Mouse (Mus musculus): ENCODE data around the gene Rbfox1. TPM values are rescaled to one million over a fixed set of nuclear protein-coding genes. Genes with fewer than 3 reads are reported as not detected.

The Rbfox1 gene
- polyA plus RNA-seq, 2 experiments from 2014 or later = not detected

DNA sequence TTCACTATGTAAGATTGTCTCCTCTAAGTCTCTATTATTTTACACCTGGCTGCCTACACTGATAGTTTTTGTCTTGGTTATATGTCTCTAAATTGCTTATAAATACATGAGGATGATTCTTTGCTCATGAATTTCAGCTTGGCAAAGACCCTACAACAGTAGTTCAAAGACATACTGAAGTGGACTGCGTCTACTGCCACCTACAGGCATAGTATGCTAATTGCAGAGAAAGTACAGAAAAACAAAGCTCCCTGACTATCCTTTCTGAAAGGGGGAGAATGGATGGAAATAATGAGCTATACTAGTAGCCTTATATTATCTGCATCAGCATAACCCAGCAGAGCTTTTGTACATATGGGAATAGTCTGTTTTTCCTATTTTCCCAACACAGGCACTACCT, 1390.7 kb downstream of the Rbfox1 start:
- ATAC-seq = no peak

DNA sequence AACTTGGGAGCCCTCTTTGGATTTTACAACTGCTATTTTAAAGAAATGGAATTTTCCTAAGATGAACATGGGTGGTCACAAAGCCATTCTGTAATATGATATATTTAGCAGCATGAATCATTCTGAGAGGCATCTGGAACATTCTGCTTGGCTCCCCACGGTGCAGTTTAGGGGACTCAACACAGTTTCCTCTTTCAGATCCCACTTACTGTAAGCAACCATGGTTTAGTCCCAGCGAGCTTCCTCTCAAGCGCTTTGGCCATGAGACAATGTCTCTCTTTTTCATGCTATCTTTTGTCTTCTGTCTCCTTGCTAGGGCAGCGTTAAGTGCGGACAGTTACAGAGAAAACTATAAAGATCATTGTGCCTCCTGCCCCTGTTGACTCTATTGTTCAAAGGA, 1394.4 kb downstream of the Rbfox1 start:
- no peak for ATAC-seq

DNA sequence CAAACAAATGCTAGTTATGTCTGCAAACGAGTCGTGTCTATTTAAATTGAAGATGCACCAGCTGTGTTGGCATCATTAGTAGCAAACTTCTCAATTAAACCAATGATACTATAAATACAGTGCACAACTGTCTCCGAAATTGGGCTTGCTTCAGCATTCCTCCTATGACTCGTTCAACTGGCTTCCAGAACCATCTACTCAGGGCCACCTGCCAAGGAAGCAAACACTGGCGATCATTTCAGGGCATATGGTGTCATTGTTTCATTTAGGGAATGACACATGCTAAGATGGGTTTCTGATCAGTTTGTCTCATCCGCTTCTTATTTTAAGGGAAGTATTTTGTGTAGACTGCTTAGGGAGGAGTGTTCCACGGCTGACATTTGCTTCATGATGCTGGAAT, 1397.1 kb downstream of the Rbfox1 start:
- no peak for ATAC-seq

DNA sequence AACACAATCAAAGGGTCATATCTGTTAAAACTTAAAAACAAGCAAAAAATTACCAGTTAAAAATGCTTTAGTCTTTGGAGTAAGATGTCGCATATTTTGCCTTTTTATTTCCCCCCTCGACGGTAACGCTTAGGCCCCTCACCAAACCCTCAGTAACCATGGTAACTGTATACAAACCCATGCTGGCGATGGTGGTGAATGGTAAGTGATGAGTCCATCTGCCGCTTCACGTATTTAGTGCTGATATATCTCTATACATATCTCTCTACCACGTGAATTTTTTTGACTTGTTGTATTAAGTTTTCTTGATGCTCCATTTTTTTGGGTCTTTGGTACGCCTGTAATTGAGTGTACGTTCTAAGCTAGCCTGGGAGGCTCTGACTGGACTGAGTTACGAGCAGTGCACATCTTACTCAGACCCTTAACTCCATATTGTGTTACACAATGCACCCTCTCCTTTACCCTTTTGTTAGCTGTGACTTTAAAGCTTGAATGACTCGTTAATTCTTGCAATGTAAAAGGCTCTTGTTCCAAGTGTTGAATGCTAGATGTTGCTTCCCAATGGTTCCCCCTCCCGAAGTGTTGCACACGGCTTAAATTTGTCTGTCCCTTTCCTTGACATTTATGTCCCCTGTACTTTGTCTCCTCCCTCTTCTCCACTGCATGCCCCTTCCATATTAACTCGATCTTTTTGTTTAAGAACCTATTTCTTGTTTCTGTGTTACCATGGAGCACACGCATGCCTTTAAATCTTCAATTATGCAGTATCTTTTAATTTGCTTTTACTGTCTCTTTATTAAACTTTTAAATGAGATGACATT, 1408.0 kb downstream of the Rbfox1 start:
- no peak for ATAC-seq

DNA sequence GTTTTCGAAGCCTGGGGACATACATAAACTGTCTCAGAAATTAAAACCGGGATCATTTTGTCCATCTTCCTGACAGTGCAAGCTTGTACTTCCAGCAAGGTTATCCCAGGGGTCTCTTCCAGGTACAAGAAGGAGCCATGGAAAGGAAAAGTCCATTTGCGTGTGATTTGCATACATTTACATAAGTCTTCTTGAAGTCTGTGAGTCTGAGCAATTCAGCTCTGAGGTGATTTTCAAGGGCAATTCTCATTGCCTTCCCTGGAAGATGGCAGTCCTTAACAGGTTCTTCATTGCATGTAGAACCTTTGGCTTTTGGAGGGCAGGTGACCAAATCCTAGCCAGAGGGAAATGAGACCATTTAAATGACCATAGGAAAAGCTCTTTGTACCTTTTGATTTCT, 1417.3 kb downstream of the Rbfox1 start:
- no peak for ATAC-seq

DNA sequence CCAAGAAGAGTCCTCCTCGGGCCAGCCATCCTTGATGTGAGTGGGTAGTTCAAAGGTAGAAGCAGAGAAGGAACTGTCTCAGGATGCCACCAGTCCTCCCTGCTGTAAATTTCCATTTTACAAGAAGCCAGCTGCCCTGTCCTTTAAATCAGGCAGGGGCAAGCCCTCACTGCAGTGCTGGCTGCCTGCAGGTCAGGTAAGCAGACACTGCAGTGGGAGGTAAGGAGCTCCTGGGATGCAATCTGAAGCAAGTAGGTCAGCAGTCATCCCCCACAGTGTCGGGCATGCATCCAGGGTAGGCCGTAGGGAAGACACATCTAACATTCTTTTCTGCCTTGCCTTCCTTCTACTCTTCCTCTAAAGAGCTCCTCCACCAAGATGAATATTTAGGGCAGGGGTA, 1444.0 kb downstream of the Rbfox1 start:
- no peak for ATAC-seq

DNA sequence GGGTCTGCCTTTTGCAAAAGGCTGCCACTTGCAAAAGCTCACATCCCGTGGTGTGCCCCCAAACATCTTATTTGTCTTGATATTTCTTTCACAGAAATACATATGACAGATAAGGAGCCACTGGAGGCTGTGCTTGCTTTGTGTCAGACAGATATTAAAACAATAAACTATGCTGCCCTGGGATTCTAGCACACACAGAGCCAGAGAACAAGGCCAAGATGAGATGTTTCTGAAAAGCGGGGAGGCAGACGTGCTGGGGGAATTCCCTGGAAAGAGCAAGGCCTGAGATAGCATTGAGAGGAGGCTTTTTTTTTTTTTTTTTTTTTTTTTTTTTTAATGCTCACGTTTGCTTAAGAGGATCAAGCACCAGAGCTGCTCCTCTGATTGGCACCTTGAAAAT, 1456.0 kb downstream of the Rbfox1 start:
- no peak for ATAC-seq

DNA sequence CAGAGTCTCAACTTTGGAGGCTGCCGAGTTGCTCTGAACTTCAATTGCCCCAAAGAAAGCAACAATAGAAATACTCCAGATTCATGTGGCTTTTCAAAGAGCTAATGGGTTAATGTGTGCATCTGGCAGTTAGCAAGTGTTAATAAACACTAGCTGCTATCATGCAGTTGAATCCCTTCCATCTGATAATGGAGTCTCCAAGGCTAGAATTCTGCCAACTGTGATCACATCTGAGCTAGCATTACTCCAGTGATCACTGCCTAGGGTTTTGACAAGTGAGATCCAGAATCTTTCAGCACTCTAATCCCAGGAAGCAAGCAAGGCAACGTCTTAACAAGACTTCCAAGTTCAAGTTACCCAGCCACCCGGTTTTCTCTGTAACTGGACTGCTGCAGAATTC, 1460.1 kb downstream of the Rbfox1 start:
- no peak for ATAC-seq

DNA sequence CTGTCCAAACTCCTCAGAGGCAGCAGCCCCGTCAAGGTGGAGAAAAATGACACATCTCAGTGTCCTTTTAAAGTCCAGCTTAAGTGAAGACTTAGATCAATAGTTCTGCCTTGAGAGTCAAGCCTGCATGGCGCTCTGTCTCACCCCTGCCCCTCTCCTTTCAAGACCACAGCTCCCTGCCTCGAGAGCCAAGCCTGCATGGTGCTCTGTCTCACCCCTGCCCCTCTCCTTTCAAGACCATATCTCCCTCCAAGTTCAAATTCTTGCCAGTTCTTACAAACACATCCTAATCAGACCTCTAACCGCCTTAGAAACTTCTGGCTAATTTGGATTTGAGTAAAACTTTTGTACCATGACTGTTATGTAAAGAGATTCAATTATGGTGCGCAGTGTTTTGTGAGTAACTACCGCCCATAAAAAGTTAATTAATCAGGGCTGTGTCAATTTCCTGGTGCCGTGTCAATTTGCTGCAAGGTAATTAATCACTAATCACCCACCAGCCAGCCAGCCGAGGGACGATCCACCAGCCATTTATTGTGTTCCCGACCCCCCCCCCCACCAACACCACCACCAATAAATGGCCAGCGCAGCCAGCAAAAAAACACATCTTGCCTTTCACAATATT, 1461.0 kb downstream of the Rbfox1 start:
- ATAC-seq = no peak

DNA sequence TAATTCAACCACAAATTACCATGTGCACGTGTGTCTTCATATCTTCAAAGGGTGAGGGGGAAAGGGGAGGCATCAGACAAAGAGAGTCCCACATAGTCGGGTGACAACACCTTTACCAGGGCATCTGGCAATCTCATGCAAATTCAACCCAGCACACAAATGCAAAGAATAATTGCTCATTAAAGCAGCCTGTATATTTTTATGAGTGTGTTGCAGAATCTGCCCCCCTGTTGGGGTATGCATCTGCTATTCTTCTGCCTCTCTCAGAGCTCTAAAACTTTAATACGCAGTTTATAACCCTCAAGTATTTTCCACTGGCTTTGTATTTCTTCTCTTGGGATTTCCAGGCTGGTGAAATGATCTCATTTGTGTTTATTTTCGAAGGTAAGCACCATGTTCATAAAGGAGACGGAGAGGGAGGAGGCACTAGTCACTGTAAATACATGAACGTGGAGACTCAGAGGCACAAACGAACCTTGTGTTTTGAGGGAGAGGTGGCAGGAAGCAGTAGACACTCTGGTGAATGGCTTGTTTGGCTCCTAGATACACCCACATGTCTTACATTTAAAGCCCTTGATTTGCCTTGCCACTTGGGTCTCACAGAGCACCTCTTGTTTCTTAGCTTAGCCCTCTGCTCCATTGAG, 1462.5 kb downstream of the Rbfox1 start:
- no peak for ATAC-seq

DNA sequence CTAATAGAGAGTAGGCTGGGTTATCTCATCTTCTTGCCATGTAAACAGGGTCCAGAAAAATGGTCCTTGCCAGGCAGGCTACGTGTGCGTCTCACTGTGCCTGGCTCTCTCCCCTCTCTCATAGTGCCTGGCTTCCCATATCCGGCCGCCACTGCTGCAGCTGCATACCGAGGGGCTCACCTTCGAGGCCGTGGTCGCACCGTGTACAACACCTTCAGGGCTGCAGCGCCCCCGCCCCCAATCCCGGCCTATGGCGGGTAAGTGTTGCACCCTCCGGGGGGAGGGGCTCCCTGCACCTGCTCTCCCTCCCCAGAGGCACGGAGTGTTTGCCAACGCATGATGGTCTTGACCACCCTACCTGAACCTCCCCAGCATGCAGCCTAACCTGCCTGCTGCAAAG, 1467.7 kb downstream of the Rbfox1 start:
- no peak for ATAC-seq

DNA sequence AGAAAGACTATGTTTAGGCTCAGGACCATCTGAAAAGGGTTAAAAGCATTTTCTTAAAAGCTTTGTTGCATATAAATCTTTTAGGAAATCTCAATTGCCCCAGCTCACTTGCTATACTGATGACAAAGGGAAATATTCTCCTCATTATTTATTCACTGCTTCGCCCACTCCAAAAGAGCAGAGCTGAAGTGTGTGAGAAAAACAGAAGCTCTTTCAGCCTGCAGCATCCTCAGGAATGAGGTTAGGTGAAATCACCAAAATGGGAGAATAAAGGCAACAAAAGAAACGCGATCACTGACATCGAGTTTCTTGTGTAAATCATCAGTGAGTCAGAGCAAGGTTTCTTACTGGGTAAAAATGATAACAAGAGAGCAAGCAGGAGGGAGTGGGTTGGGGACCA, 1469.0 kb downstream of the Rbfox1 start:
- ATAC-seq = no peak

DNA sequence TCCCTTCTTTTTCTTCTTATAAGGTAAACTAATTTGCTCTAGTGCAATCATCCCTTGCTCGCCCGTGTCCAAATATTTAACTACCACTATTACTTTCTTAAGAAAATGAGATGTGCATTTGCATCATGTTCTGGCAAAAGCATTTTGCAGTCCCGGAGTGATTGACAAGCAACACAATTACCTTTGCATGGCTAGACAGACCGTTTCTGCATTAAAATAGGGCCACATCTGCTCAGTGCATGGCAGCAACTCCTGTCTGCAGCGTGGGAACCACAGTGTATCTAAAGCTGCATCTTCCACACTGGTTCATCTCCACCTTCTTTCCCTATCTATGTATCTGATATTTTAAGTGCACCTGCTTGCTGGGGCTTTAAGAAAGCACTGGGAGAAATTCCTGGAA, 1473.9 kb downstream of the Rbfox1 start:
- ATAC-seq = no peak

DNA sequence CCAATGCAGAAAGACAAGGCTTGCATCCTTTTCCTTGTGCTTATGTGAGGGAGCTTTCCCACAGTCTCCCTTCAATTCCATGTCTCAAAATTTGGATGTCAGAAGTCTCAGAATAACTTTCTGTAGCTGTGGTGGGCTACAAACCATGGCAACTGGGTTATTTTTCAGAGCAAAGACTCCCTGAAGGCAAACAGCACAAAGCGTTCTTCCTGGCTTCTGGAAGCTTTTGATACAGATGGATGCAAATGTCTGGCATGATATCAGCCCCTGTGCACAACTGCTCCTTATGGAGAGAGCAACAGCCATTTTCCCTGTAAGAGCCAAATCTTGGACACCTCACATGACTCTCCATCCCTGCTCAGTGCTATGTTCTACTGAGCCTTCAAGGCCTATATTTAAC, 1475.6 kb downstream of the Rbfox1 start:
- ATAC-seq = no peak

DNA sequence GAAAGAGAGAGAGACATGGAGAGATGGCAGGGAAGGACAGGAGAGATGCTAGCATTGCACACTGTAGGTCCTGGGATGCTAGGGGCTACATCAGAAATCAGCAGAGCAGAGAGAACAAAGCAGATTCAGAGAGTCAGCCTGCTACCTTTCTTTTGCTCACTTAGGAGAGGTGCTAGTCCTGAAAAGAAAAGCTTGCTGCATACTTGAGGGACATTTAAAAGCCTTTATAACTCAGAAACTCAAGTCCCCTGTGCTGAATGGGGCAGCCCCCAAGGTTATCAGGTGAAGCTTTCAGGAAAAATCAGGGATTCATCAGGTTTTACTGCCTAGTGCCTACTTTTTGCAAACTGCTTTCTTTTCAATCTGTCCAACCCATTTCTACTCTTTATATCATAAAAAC, 1480.7 kb downstream of the Rbfox1 start:
- ATAC-seq = no peak

DNA sequence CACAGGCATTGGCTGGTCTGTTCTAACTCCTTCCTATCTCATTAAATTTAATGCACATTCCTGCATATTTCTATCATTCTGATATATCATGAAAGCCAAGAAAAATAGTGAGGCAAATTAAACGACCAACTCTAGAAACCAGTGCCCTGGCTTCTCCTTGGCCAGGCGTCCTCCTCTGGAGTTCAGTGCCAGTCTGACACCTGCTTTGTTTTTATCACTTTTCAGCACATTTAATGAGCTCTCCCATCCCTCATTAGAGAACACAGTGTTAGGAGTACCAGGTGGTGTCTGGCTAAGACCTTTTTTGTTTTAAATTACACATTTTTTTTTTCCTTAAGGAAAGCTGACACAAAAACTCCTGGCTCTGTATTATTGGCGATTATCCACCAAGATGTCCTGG, 1489.0 kb downstream of the Rbfox1 start:
- no peak for ATAC-seq

DNA sequence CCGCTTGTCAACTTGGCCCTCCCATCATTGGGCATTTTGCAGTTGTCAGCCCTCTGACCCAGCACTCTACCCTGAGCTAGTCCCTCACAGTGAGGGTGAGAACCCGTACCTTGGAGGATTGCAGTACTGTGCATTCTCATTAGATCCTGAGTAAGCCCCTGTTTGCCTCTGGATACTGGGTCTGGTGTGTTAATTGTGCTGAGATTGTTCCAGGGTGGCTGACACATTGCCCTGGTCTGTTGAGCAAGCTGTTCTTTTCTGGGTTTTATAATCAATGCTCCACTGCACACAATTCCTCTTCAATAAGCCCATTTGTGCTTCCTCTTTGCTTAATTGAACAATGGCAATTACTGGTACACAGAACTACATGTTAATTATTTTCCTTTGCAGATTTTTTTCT, 1489.5 kb downstream of the Rbfox1 start:
- no peak for ATAC-seq

DNA sequence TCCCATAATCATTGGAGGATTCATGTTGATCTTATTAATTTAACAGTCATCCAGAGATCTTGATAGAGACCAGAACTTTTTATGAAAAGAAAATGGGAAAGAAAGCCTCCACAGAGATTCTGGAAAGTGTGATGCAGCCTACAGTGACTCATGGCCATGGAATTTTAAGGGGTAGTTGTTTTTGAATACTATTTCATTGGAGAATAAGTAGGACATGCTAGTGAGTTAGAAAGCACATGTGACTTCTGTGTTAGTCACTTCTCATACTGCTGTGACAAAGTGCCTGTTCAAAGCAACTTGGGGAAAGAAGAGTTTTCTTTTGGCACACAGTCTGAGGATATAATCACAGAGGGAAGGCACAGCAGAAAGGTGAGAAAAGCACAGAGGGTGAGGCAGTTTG, 1510.9 kb downstream of the Rbfox1 start:
- no peak for ATAC-seq

DNA sequence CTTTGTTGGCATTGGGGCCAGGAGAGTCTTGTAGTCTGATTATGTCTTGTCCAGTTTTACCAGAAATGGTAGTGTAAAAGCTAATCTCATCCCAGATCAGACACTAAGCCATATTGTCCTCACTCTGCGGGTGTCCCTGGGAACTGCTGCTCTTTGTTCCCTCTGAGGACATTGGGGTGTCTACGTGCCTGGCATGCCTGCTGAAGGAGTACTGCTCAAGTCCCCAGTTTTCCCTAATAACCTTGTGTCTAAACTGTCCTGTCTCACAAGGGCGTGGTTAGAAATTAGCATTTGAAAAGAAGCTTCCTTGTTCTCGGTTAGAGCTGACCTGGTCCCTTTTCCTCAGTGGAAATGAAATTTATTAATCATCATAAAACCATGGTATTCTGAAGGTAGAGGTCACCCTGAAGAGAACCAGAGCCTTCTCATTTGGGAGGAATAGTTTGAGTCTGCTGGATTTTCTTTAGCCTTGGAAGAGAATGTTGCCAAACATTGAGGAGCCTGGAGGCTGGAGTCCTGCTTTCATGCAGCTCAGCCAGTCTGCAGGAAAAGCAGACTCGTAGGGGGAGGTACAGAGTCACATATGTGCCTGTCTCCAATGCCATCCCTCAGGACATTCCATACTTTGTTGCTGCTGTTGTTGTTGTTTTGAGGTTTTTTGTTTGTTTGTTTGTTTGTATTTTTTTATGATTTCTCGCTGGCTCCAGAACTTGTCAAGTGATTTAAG, 1519.8 kb downstream of the Rbfox1 start:
- no peak for ATAC-seq

DNA sequence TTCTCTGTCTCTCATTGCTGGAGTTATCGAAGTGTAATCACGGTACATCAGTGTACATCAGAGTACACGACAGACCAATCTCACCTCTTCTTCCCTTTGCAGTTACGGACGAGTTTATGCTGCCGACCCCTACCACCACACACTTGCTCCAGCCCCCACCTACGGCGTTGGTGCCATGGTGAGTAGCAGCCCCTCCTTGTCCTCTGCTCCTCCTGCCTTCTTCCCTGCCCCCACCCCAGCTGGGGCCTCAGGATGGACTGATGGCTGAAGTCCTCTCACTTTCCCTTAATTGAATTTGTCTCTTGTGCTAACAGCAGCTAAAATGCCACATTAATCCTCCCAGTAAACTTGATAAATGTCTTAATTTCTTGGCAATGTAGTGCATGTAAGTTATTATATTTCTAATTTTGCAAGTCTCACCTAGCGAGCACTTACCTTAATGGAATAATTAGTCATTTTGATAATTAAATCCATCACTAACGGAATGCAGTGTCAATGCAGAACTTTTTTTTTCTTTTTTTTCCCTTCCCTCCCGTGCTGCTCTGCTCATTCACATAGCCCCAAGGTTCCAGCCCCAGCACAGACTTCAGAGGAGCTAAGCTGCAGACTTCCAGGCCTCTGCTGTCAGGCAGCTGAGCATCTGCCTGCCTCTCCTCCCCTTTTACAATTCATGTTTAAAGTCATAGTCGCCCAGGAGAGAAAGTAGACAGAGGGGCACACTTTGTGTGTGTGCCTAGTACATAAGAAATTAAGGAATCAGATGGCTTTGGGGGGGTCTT, 1522.9 kb downstream of the Rbfox1 start:
- no peak for ATAC-seq

DNA sequence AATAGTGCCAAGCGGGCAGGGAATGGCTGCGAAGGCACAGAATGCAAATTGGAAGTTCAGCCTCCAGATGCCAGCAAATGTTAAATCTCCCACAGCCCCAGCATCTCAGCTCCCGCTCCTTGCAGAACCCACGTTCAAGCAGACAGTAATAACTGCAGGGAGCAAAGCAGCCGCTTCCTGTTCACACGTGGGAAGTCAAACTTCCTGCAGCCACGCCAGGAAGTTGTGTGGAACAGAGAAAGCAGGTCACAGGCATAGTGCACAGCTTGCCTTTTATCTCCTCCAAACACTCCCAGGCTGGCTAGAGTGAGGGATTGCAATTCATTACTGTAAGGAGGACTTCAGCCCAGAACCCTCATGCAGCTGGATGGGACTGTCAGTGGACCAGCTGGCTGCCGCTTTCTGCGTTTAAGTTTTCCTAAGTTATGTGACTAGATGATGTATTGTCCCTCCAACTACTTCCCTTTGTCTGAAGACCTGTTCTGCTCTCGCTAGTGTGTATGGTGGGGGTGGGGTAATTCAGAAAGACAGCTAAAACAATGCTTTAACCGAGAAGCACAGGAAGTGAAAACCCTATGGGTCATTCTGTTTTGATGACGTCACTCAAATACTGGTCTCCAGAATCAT, 1534.6 kb downstream of the Rbfox1 start:
- peak; percentile 43 for ATAC-seq

Data from activated CD4-positive, CD25-positive, alpha-beta regulatory T cell, adult 4 months (primary cell).